Mouse (Mus musculus) CH12.LX (cell line): ENCODE data around the gene Mymk.

Experiments used
- E2F4 ChIP-seq: IDR thresholded peaks from 2 replicates; pipeline ENCODE4 v1.6.1; 2011; ENCODE audit warnings: low read depth, low read length, improper control_type of control experiment; ENCODE audit not compliant: insufficient replicate concordance
- POLR2A ChIP-seq: IDR thresholded peaks from 2 replicates; pipeline ENCODE4 v1.6.1; 2011; ENCODE audit warnings: low read depth, mild to moderate bottlenecking, improper control_type of control experiment, low read length

DNA sequence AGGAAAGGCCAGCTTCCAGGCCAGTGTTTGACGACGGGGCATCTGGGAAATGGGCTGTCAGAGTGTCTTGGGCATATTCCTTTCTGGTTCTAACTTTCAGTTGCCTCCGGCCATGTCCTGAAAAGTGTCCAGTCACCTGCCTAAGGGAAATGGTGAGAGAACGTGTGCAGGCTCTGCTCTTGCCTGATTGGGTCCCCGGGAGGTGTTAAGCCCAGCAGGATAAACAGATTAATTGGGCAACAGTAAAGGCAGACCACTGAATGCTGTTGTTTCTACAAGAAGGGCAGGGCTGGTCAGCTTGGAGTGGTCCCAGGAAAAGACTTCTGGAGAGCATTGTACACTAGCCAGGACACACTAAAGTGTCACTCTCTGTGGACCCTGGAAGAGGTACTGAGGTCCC is 16.7 kb upstream of the Mymk start:
- no peak for TF ChIP-seq POLR2A
- TF ChIP-seq E2F4 = no peak
